ENCODE assay signal across 8 mouse cellular contexts in the genomic region with DNA sequence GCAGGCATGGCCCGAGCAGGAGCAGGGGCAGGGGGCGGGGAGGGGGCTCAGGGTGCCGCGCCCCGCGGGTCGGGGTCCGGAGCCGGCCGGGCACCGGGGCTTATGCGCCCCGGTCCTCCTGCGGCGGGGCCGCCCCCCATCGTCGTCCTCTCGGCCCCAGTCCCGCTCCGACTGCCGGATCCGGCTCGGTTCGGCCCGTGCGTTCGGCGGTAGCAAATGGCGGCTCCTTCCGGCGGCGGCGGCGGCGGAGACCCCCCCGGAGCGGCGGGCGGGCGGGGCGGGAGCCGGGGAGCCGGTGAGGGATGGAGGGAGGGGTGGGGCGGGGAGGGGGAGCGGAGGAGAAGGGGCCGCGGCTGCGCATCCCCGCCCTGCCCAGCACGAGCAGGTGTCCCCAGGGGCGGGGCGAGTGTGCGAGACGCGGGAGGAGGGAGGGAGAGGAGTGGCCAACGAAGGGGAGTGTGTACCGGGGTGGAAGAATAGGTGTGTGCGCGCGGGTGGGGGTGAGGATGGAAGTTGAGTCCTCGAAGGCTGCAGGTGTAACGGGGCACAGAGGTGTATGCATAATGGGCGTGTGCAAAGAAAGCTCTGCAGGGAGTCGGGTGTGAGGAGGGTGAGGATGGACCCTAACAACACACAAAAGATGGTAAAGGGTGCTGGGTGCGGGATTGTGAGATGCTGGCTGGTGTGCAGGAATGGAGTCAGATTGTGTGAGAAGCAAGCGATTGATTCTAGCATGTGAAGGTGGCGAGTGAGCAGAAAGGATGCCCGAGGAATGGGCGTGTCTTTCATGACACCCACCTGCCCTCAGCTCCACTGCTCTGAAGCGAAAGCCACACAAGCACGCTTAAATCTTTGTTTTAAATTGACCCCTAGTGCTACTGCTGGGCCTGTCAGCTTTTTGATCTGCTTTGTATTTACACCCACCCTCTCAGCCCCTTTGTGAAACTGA. TPM values are rescaled to one million over a fixed set of nuclear protein-coding genes. Genes with fewer than 3 reads are reported as not detected.
A peak's percentile ranks its signal among the peaks of the same experiment; 100 is the strongest.
DNase-seq lines count a peak whose midpoint lies in the region; TF ChIP-seq lines count a peak whose summit lies in the region.

March9 (minus strand) TSS at position 217 of the 949 bp plus-strand sequence.

- H3K36me3 ChIP-seq in C2C12 (ENCODE audit: control insufficient read depth, insufficient read depth), result peaks cover 8% of the 10 kb centered on the region

- TF ChIP-seq POLR2A in cortical plate, adult 2 months (IDR thresholded peaks at IDR 0.05; ENCODE audit: extremely low read depth, insufficient read depth, low read length), result no peak
- TF ChIP-seq POLR2A in olfactory bulb, adult 2 months (IDR thresholded peaks at IDR 0.05; ENCODE audit: insufficient read depth, low read depth, low read length), result no peak

- peaks cover 3% of the 10 kb centered on the region; the same call in 1 of the 2 replicates for H3K4me1 ChIP-seq in cortical plate, adult 2 months (ENCODE audit: control insufficient read depth, insufficient read depth, low read length)
- peaks cover 25% of the 10 kb centered on the region for H3K4me1 ChIP-seq in olfactory bulb, adult 2 months (ENCODE audit: control insufficient read depth, insufficient read depth, low read length)

- peaks cover 17% of the 10 kb centered on the region for H3K79me3 ChIP-seq in C2C12 (ENCODE audit: low read depth)

- intact Hi-C loops in heart, postnatal 14 days (cut with DNase I), result no loop called here

- H3K4me3 ChIP-seq in C2C12 (ENCODE audit: insufficient read depth, poor library complexity, severe bottlenecking), result peak within 1 kb of the TSS; percentile 36
- peak within 1 kb of the TSS; percentile 29 for H3K4me3 ChIP-seq in cortical plate, adult 2 months (ENCODE audit: insufficient read depth, low read length)
- peak within 1 kb of the TSS; percentile 78 for H3K4me3 ChIP-seq in olfactory bulb, adult 2 months (ENCODE audit: insufficient read depth, low read depth, low read length)

- H3K27me3 ChIP-seq in C2C12 (ENCODE audit: control insufficient read depth, insufficient read depth, insufficient read length), result no peaks in the 10 kb centered on the region

- no peak for TF ChIP-seq CTCF in C2C12 (IDR thresholded peaks at IDR 0.05; ENCODE audit: control insufficient read depth, insufficient read depth, insufficient read length)
- no peak for TF ChIP-seq CTCF in cortical plate, adult 2 months (IDR thresholded peaks at IDR 0.05; ENCODE audit: extremely low read depth, insufficient read depth, low read length)
- TF ChIP-seq CTCF in olfactory bulb, adult 2 months (IDR thresholded peaks at IDR 0.05; ENCODE audit: insufficient read depth, low read depth, low read length), result no peak

- H3ac ChIP-seq in C2C12 (ENCODE audit: control insufficient read depth, insufficient read length, low read depth), result peak within 1 kb of the TSS; percentile 82

- peaks cover 20% of the 10 kb centered on the region for H3K79me2 ChIP-seq in C2C12 (ENCODE audit: control insufficient read depth, insufficient read depth)

- no peak within 1 kb of the TSS for H3K27ac ChIP-seq in cortical plate, adult 2 months (ENCODE audit: insufficient read depth, low read length)
- peak within 1 kb of the TSS; percentile 80 for H3K27ac ChIP-seq in olfactory bulb, adult 2 months (ENCODE audit: insufficient read depth, low read depth, low read length)

- peak; percentile 89 for DNase-seq in R1 (ENCODE audit: low read depth, low spot score)
- peak; percentile 54 to 55 for DNase-seq in heart, postnatal 14 days
- DNase-seq in layer of hippocampus, adult 18-20 months (ENCODE audit: low spot score in 2 of 2), result peak in 1 of 2 experiments; percentile 75
- peak; percentile 90 to 91 for DNase-seq in lung, adult 18-20 months
- DNase-seq in thymus, postnatal 36 days, result peak; percentile 83 to 90

- under 1% methylated on average over 45 of the region's 72 CpGs for WGBS in olfactory bulb, adult 2 months

TF ChIP-seq in C2C12, 6 proteins besides CTCF, POLR2A, EP300 and RAD21:
- TF ChIP-seq MYOD1 (IDR thresholded peaks at IDR 0.05; ENCODE audit: control insufficient read depth, insufficient read length, low read depth), result no peak

RNA-seq across cellular contexts. Expression of gene March9, which starts in this region (rescaled TPM):
- 3.0 TPM for polyA plus RNA-seq in C2C12 (2012; fragmentation: generic; extraction: Trizol)
- 11.8 TPM in 2 replicates for polyA plus RNA-seq in cortical plate, adult 2 months (2012; rRNA removed)
- total RNA-seq in heart, postnatal 14 days (2021), result 1 to 10 TPM; 1.6 TPM
- total RNA-seq in layer of hippocampus, adult 18-20 months (2021), result 10 to 100 TPM; 20.5 to 21.9 TPM
- not detected in 2 replicates for polyA plus RNA-seq in olfactory bulb, adult 2 months (2012; ENCODE audit: insufficient read depth, insufficient read length, low replicate concordance, missing spikeins)

Comparison
In these comparisons a context has a peak if more than half of its experiments do, and no peak if none do; other contexts are left out.
1. RNA of gene March9 (total RNA-seq): 20.5 to 21.9 TPM in layer of hippocampus, adult 18-20 months; 1.6 TPM in heart, postnatal 14 days; every median in the first group is over 4 times any median in the second.
2. Peak in every context shown above with its lines, with median percentiles within 50 percentile points of each other: H3K4me3 ChIP-seq.